Mouse (Mus musculus) MN1 (cell line): ENCODE data around the gene Erc2.
A peak's percentile ranks its signal among the peaks of the same experiment; 100 is the strongest.

Source experiments
- DNase-seq: peaks from one replicate; pipeline ENCODE4 v3.0.0-alpha.2; 2016; ENCODE audit warnings: low spot score

The Erc2 gene

DNA sequence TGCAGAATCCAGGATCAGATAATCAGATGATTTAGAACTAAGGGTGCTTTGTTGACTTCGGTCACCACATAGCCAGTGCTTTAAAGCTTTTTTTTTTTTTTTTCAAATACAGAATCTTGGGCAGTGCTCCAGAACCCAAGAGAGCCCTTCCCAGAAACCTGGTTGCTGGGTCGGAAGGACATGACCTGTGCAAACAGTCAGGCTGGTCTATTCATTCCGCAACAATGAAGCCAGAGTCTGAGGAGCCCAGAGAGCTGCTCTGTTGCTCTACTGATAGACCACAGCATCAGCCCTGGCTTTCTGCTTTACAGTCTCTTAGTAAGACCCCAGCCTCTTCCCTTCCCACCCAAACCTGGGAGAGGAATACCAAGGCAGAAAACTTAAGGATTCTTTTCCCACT is 755.3 kb downstream of the Erc2 start:
- DNase-seq = no peak

- DNase-seq = no peak
Observed at GRCm38 (mm10) chr14:28380129-28380528, 757.9 kb downstream of the Erc2 start.

DNA sequence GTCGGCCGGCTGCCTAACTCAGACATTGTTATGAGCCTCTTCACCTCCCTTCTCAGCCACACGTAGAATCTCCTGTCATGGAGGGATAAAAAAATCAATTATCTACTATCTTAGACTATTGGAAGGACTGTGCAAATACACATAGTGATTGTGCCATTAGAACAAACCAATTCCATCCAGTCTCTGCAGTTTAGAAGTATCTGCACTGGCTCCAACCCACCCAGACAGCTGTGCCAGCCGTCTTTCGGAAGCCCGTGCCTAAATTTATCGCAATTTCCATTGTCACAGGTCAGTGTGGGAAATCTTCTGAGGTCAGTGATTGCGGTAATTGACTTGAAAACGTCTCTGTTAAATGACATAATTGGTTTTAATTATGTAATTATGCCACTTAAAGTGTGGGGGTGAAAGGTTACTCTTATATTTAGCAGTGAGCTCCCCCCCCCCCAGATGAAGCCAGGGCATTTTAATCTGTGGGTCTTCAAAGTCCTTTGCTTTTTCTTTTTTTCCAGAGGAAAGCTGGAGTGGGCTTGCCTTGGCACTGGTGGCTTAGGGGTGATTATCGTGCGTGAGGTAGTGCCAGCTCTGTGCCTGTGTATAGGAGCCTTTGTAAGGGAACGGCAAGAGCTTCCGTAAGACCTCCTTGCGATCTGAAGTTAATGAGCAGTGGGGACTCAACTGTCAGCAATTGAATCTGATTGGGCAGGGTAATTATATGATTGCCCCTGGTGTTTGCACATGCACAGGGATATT is 759.7 kb downstream of the Erc2 start:
- no peak for DNase-seq

DNA sequence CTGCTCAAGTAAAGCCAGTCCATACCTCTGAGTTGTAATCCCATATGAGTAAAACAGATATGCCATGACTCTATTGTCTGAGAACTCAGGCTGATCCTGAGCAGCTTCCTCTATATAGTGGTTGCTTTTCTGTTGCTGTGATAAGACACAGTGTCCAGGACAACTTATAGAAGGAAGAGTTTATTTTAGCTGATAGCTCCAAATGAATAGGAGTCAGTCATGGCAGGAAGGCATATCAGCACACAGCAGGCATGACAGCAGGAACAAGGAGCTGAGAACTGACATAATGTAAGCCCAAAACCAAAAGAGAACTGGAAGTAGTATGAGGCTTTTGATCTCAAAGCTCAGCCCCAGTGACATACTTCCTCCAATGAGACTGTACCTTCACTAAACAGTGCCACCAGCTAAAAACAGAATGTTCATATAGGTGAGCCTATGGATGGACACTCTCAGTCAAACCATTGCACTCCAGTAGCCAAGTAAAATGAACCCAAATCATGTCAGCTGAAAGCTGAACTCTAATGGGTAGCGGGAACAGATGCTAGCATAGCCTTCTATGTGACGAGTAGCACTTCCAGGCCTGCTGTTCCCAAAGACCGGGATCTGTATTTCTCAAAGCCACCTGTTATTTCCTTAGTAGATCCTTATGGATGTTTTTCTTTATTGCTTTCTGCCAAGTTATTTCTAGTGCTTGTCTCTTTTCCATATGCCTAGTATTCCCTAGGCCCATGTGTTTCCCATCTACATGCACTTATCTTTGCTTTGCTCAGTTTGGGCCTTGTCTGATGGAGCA is 764.8 kb downstream of the Erc2 start:
- no peak for DNase-seq

GRCm38 (mm10) chr14:28398915-28399314 is 776.7 kb downstream of the Erc2 start:
- no peak for DNase-seq

- no peak for DNase-seq
Observed at GRCm38 (mm10) chr14:28399897-28400296, 777.7 kb downstream of the Erc2 start.

DNA sequence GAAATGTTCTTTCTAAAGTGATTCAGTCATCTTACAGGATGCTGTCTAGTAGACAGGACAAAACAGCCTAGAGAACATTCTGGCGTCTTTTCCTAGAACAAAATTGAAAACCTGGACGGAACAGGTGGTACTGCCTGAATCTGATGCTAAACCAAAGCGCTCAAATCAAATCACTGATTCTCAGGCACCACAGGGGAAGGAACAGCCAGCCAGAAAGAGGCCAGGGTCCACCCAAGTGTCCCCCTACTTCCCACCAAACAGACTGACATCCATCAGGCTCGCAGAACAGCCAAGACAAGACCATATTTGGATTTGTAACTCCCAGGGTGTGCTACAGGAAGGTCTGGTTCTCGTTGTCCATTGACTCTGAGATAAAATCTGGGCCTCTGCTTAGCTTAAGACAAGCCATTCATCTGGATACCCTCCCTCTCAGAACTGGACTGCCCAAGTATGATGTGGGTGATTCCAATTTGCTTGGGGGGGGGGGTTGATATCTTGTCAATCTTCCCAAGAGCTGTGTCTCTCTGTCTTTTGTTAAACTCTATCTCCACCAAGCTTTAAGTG is 783.1 kb downstream of the Erc2 start:
- DNase-seq = peak; percentile 58

DNA sequence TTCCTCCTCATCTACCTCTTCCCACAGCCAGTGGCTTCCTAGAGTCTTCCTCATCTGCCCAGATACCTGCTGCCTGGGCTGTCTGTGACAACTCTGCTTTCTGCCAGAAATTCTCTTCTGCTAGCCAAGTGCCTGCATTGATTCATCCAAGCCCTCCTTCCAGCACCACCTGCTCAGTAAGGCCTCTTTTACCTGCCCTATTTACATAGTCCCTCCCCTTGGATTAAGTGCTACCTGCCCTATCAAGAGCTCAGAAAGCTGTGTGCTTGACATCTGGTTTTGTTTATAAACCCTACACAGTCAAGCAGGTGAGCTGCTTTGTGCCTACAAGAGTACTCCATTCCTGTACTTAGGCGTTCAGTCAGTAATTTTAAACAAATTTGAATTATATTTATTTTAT is 787.2 kb downstream of the Erc2 start:
- DNase-seq = no peak

DNA sequence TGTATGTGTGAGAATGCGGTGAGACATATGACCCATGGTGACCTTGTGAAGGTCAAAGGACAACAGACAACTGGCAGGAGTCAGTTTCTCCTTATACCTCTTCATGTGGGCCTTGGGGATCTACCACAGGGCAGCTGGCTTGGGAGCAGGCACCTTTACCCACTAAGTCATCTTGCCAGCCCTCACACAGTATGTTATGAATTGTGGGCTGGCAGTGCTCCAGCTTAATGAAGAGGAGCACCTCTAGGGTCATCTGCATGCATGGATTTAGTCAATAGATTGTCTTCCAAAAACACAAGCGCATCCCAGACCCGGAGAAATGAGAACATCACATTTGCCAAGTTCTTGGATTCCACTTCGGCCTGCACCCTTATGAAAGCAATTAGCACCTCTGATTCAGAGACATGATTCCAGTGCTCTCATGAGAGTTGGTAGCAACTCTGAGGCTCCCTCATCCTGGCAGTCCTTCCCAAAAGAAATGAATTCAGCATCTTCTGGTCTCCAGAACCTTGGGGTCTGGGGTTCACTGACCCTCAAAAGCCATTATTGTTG is 787.6 kb downstream of the Erc2 start:
- no peak for DNase-seq

- DNase-seq = no peak
Observed at GRCm38 (mm10) chr14:28410789-28411225, 788.6 kb downstream of the Erc2 start.

- DNase-seq = no peak
Observed at GRCm38 (mm10) chr14:28412252-28412995, 790.2 kb downstream of the Erc2 start.

- no peak for DNase-seq
Observed at GRCm38 (mm10) chr14:28413516-28413915, 791.3 kb downstream of the Erc2 start.

DNA sequence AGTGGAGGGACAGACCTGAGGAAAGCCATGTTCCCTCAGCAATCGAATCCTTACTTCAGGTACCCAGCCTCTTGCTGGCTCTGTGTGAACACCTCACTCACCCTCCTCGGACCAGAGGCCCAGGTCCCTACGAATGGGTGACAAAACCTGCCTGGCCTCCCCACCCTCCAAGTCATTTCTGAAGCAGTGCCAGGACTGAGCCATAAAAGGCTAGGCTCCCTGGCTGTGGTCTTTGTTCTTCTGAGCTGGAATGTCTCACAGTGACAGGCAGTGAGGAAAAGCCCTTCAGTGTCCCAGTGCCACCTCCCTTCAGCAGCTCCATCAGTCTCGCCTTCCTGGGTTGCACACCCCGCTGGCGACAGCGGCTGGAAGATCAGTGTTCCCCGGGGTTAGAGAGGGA is 794.8 kb downstream of the Erc2 start:
- peak; percentile 51 for DNase-seq

- no peak for DNase-seq
Observed at GRCm38 (mm10) chr14:28418497-28418896, 796.3 kb downstream of the Erc2 start.

- no peak for DNase-seq
Observed at GRCm38 (mm10) chr14:28419188-28419587, 797.0 kb downstream of the Erc2 start.

DNA sequence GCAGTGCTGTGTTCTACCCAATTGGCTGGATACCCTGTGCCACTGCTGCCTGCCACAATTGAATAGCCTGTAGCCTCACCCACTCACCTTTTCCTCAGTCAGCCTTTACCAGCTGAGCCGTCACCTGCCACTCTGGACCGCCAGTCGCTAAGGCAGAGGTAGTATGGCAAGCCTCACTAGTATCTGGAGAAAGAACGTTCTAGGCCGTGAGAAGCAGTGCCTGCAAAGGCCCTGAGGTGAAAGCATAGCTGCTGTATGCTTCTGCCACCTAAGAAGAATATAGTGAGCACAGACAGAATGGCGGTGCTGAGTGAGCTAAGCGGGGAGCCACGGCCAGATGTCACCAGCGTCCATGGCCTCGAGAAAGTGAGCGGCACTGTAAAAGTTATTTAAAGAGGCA is 798.4 kb downstream of the Erc2 start:
- DNase-seq = no peak

GRCm38 (mm10) chr14:28426610-28427009 is 804.4 kb downstream of the Erc2 start:
- no peak for DNase-seq

DNA sequence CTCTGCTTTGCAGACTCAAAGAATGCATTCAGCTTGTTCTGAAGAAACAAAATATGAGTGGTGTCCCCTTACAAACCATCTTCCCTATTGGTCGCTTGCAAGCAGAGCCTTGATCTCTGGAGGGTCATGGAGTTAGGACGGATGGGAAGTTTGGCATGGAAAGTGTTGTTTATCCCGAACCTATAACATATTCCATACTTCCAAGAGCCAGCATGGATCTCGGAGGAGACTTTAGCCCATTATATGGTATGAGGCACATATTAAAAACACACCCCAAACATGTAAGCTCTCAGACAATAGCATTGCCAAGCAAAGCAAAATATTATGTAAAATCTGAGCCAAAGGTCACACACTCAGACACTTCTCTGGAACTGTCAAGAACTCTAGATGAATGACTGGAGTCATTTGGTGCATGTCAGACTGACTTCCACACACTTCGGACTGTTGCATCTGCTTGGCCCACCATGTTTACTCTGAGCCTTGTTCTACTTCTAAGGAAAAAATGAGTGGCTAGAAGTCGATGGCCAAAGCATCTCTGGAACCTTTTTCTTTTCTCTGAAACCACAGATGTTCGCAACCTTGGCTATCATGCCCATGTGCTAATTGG is 809.6 kb downstream of the Erc2 start:
- no peak for DNase-seq

DNA sequence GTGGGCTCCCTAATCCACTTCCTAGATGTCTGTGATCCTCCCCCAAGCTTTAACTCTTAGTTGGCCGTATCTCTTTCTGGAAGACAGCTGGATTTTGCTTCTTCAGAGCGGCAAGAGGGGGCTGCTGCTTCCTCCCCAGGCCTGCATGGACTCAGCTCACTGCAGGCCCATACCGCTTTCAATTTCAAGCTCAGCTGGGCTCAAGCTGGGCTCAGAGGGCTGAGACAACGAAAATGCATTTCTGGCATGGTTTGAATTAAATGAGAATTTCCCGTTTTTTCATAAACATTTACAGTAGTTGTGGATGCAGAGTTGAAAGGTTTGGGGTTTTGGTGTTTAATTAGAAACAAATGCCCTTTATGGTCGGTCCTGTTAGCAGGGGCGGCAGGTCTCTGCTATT is 812.8 kb downstream of the Erc2 start:
- no peak for DNase-seq

DNA sequence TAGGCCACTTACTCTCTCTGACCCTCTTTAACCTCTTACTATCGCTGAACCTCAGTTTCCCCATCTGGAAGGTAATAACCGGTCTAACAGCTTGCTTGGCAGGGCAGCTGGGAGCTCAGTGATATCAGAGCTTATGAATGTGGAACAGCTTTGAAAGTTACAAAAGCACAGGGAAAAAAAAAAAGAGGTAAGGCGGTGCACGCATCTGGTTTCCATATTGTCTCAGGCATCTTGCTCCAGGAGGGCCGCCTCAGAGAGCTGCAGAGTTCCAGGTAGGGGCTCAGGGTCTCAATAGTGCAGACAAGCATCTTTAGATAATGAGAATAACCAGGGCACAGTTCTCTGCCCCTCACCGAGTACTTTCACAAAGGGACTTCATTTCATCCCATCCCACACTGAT is 816.9 kb downstream of the Erc2 start:
- no peak for DNase-seq

DNA sequence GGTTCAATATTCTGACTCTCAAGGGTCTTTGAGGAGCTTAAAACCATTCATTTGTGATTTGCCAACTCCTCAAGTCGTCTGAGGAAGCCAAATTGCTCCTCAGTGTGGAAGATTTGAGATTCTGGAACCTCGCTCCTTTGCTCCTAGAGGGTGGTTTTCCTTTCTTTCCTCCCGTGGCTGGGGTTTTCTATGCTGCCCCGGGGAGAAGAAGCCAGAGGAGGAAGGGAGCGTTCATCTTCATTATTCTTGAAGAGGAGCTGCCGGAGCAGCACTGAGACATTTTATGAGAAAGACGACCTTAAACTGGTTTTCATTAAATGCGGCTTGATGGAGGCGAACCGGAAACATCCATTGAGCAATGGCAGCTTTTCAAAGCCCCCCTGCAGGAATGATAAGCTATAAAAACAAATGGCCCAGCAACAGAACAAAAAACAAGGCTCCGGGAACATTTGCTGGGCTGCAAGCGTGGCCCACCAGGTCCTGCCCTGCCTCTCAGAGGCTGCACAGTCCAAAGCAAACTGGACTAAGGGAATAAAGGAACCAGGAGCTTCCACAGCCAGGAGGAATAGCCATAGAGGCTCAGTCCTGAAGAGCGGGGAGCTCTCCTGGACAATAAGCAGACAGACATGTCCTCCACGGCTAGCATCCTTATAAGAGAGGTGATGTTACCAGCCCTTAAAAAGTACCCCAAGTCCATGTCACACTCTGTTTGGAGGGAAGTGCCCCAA is 819.2 kb downstream of the Erc2 start:
- DNase-seq = no peak
